Mouse (Mus musculus): ENCODE results near the gene Fhl3. TPM values are rescaled to one million over a fixed set of nuclear protein-coding genes. Genes with fewer than 3 reads are reported as not detected.
"Not testable (repeated sequence)": the region's sequence is repeated elsewhere in the genome, so short reads cannot be mapped to it uniquely, and the experiment has no call there.

The Fhl3 gene
- total RNA-seq, 2 experiments from 2014 or later = 15.6 to 17.3 TPM

GRCm38 (mm10) chr4:124708518-124709477, 8.3 kb downstream of the Fhl3 start:
- peak; percentile 72 to 84 for DNase-seq (ENCODE audit: low spot score in 2 of 2)

GRCm38 (mm10) chr4:124709961-124710446, 9.5 kb downstream of the Fhl3 start:
- DNase-seq (ENCODE audit: low spot score in 2 of 2) = no peak

- no peak for DNase-seq (ENCODE audit: low spot score in 2 of 2)
Measured at GRCm38 (mm10) chr4:124710776-124711291, 10.3 kb downstream of the Fhl3 start.

- no peak for DNase-seq (ENCODE audit: low spot score in 2 of 2)
Measured at GRCm38 (mm10) chr4:124712618-124713017, 12.1 kb downstream of the Fhl3 start.

GRCm38 (mm10) chr4:124713850-124714249, 13.3 kb downstream of the Fhl3 start:
- not testable (repeated sequence) for DNase-seq (ENCODE audit: low spot score in 2 of 2)

GRCm38 (mm10) chr4:124714545-124715481, 14.3 kb downstream of the Fhl3 start, which contains the start of gene Sf3a3:
Sf3a3 (plus strand) TSS chr4:124714776.
- DNase-seq (ENCODE audit: low spot score in 2 of 2) = peak; percentile 87 to 89

- no peak for DNase-seq (ENCODE audit: low spot score in 2 of 2)
Measured at GRCm38 (mm10) chr4:124719101-124719500, 18.6 kb downstream of the Fhl3 start.

GRCm38 (mm10) chr4:124726121-124726520, 25.6 kb downstream of the Fhl3 start:
- DNase-seq (ENCODE audit: low spot score in 2 of 2) = no peak

GRCm38 (mm10) chr4:124736952-124737351, 36.5 kb downstream of the Fhl3 start:
- DNase-seq (ENCODE audit: low spot score in 2 of 2) = no peak

- no peak for DNase-seq (ENCODE audit: low spot score in 2 of 2)
Measured at GRCm38 (mm10) chr4:124737486-124737885, 37.0 kb downstream of the Fhl3 start.

- DNase-seq (ENCODE audit: low spot score in 2 of 2) = no peak
Measured at GRCm38 (mm10) chr4:124738013-124738412, 37.5 kb downstream of the Fhl3 start.

GRCm38 (mm10) chr4:124738783-124739182, 38.3 kb downstream of the Fhl3 start:
- no peak for DNase-seq (ENCODE audit: low spot score in 2 of 2)

- peak; percentile 43 to 62 for DNase-seq (ENCODE audit: low spot score in 2 of 2)
Measured at GRCm38 (mm10) chr4:124741376-124742343, 41.2 kb downstream of the Fhl3 start, which contains the start of gene Inpp5b. Inpp5b (plus strand) TSS chr4:124741850.

- DNase-seq (ENCODE audit: low spot score in 2 of 2) = no peak
Measured at GRCm38 (mm10) chr4:124742839-124743238, 42.3 kb downstream of the Fhl3 start.

GRCm38 (mm10) chr4:124746577-124746976, 46.1 kb downstream of the Fhl3 start:
- DNase-seq (ENCODE audit: low spot score in 2 of 2) = no peak

GRCm38 (mm10) chr4:124747851-124748250, 47.4 kb downstream of the Fhl3 start:
- DNase-seq (ENCODE audit: low spot score in 2 of 2) = no peak

GRCm38 (mm10) chr4:124751300-124752250, 51.1 kb downstream of the Fhl3 start:
- DNase-seq (ENCODE audit: low spot score in 2 of 2) = peak; percentile 93 to 98
